ENCODE assay signal across 20 mouse cellular contexts in genomic region chr6:54925736-54926440, GRCm38 (mm10). TPM values are rescaled to one million over a fixed set of nuclear protein-coding genes. Genes with fewer than 3 reads are reported as not detected.
A peak's percentile ranks its signal among the peaks of the same experiment; 100 is the strongest.
DNase-seq lines count a peak whose midpoint lies in the region; ATAC-seq and TF ChIP-seq lines count a peak whose summit lies in the region.
"Had no signal": no experiment of that assay in that cellular context is flagged by ENCODE, and none has a peak within 500 bp of the region (broad histone marks: within the 10 kb centered on the region; RNA-seq: fewer than 3 reads in every experiment).

No protein-coding gene starts in this region.

- ATAC-seq in activated CD4-positive, CD25-positive, alpha-beta regulatory T cell, adult 4 months: peak; percentile 72
- peak; percentile 63 for ATAC-seq in inflammation-experienced regulatory T-cells, adult 6 months
- ATAC-seq in forebrain, postnatal 0 days: no peak
- ATAC-seq: forebrain, embryonic 14.5 days; hindbrain, embryonic 16.5 days; Patski had no signal

- H3K4me3 ChIP-seq in forebrain, postnatal 0 days (ENCODE audit: low read depth, low read length): no peak overlapping the region
- H3K4me3 ChIP-seq: embryonic facial prominence, embryonic 15.5 days; heart, adult 2 months; layer of hippocampus, adult 2 months; limb, embryonic 15.5 days; midbrain, embryonic 10.5 days; myocyte had no signal

- 76% methylated on average over 7 of the region's 7 CpGs for WGBS in forebrain, postnatal 0 days

- no peaks in the 10 kb centered on the region; the same call in 1 of the 2 replicates for H3K36me3 ChIP-seq in splenic B cell, adult 2 months (ENCODE audit: control insufficient read depth, insufficient read depth, low read length, poor library complexity, severe bottlenecking)
- H3K36me3 ChIP-seq in forebrain, postnatal 0 days (ENCODE audit: insufficient read depth): no peaks in the 10 kb centered on the region
- H3K36me3 ChIP-seq: embryonic facial prominence, embryonic 15.5 days; midbrain, embryonic 10.5 days had no signal

- no peaks in the 10 kb centered on the region for H3K4me1 ChIP-seq in forebrain, postnatal 0 days (ENCODE audit: insufficient read depth)
- H3K4me1 ChIP-seq: embryonic facial prominence, embryonic 15.5 days; limb, embryonic 15.5 days; midbrain, embryonic 10.5 days had no signal

- TF ChIP-seq CTCF in forebrain, postnatal 0 days (IDR thresholded peaks at IDR 0.05; ENCODE audit: low read depth): no peak

- no peak overlapping the region for H3K4me2 ChIP-seq in forebrain, postnatal 0 days (ENCODE audit: low read depth)
- H3K4me2 ChIP-seq: embryonic facial prominence, embryonic 15.5 days; limb, embryonic 15.5 days had no signal

- H3K9ac ChIP-seq in forebrain, postnatal 0 days: no peak overlapping the region
- H3K9ac ChIP-seq: embryonic facial prominence, embryonic 15.5 days; limb, embryonic 15.5 days had no signal

- H3K9me3 ChIP-seq in forebrain, postnatal 0 days (ENCODE audit: low read length): no peaks in the 10 kb centered on the region
- H3K9me3 ChIP-seq: embryonic facial prominence, embryonic 15.5 days; limb, embryonic 15.5 days; midbrain, embryonic 10.5 days had no signal

- H3K27me3 ChIP-seq in splenic B cell, adult 2 months (ENCODE audit: control insufficient read depth, insufficient read depth, low read length, poor library complexity, severe bottlenecking): no peaks in the 10 kb centered on the region
- no peaks in the 10 kb centered on the region for H3K27me3 ChIP-seq in forebrain, postnatal 0 days (ENCODE audit: insufficient read depth, low read length)
- H3K27me3 ChIP-seq: embryonic facial prominence, embryonic 15.5 days; limb, embryonic 15.5 days; Patski had no signal

- peak; percentile 47 to 49 for DNase-seq in spleen, postnatal 36 days (ENCODE audit: low spot score in 2 of 2)
- DNase-seq in spleen, adult 18-20 months: no peak
- peak; percentile 55 for DNase-seq in splenic B cell, adult 2 months (ENCODE audit: low read depth, low spot score)
- DNase-seq in adrenal gland, adult 18-20 months (ENCODE audit: low spot score in 2 of 2): no peak
- DNase-seq in forebrain, postnatal 0 days: no peak
- DNase-seq: cerebellum, adult 2 months; heart, postnatal 10 days; lung, adult 18-20 months; thymus, postnatal 25 days had no signal

- no peak overlapping the region for H3K27ac ChIP-seq in forebrain, postnatal 0 days (ENCODE audit: low read depth, low read length)
- H3K27ac ChIP-seq: embryonic facial prominence, embryonic 15.5 days; heart, adult 2 months; layer of hippocampus, adult 2 months; limb, embryonic 15.5 days; midbrain, embryonic 10.5 days had no signal

RNA-seq across cellular contexts. Expression of gene Nod1, which starts 46.5 kb away (rescaled TPM):
- polyA plus RNA-seq in activated CD4-positive, CD25-positive, alpha-beta regulatory T cell, adult 4 months (2017; shearing (Covaris generic)): 10 to 100 TPM in 1 of 2 experiments, 1 to 10 TPM in 1; 9.7 to 12.7 TPM
- 10 to 100 TPM in 2 of 3 experiments, 1 to 10 TPM in 1; 9.7 to 14.2 (median 11.4) TPM for polyA plus RNA-seq in inflammation-experienced regulatory T-cells, adult 6 months (2017; shearing (Covaris generic))
- total RNA-seq in adrenal gland, adult 18-20 months (2021): 1 to 10 TPM; 9.0 to 9.4 TPM
- total RNA-seq in forebrain, postnatal 0 days (2014; rRNA removed): 1.8 and 2.3 TPM in 2 replicates
- 1.5 and 2.0 TPM in 2 replicates for polyA plus RNA-seq in forebrain, postnatal 0 days (2015; fragmentation: Nextera tagmentation; extraction: Ambion mirVana)

Comparison
In these comparisons a context has a peak if more than half of its experiments do, and no peak if none do; other contexts are left out.
1. DNase-seq: peak in spleen, postnatal 36 days (2 of 2) and splenic B cell, adult 2 months (single experiment); none in spleen, adult 18-20 months (0 of 2), adrenal gland, adult 18-20 months (0 of 2) and forebrain, postnatal 0 days (single experiment).